Mouse (Mus musculus) midbrain, embryonic 10.5 days (tissue): ENCODE measurements around the gene Bcl2a1c. TPM values are rescaled to one million over a fixed set of nuclear protein-coding genes. Genes with fewer than 3 reads are reported as not detected.

Source experiments
- polyA plus RNA-seq: library from polyadenylated mRNA; unstranded; fragments of >200 nt; fragmentation: Nextera tagmentation; extraction: Ambion mirVana; gene quantifications from 2 replicates; pipeline ENCODE4 v1.2.1, GENCODE M21; 2016

The Bcl2a1c gene
- polyA plus RNA-seq, 1 experiment from 2014 or later = not detected

Other genes with a start within 250 kb of the Bcl2a1c start
- 35.7 and 38.2 TPM in 2 replicates for gene Crtap, start 60.5 kb downstream of the Bcl2a1c start, polyA plus RNA-seq
- 23.8 and 25.0 TPM in 2 replicates for gene Glb1, start 70.9 kb downstream of the Bcl2a1c start, polyA plus RNA-seq
- gene Tmppe, start 71.0 kb downstream of the Bcl2a1c start, polyA plus RNA-seq = 11.4 and 11.6 TPM in 2 replicates
- not detected in 2 replicates for gene Ccr4, start 174.8 kb downstream of the Bcl2a1c start, polyA plus RNA-seq
- 0.91 and 0.98 TPM in 2 replicates for gene C130032M10Rik, start 185.6 kb downstream of the Bcl2a1c start, polyA plus RNA-seq
- gene Trim71, start 234.2 kb downstream of the Bcl2a1c start, polyA plus RNA-seq = 4.3 and 6.8 TPM in 2 replicates